Mouse (Mus musculus): Measurements from ENCODE around the gene Sptb. TPM values are rescaled to one million over a fixed set of nuclear protein-coding genes. Genes with fewer than 3 reads are reported as not detected.

Sptb gene
- polyA plus RNA-seq, 1 experiment from 2014 or later = 0.39 TPM

DNA sequence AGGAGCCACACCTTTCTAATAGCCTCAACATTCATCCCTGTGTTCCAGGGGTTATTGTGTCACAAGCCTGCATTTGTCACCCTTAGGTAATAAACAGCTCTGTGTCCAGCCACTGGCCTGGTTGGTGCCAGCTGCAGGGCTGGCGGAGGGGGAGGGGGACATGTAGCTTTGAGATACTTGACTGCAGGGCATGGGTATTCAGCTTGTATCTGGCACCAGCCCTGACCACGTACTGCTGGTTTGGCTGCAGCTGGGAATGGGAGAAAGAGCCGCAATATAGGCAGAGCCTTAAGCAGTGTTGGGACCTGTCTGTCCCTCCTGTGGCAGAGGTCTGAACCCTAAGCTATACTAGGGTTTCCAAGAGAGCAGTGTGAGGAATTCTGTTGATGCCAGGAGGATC lies 128.2 kb downstream of the Sptb start:
- H3K27ac ChIP-seq = no peak overlapping the region
- no peak for ATAC-seq
- WGBS = 89% methylated on average over 3 of the region's 3 CpGs
- no peaks in the 10 kb centered on the region for H3K36me3 ChIP-seq (ENCODE audit: poor library complexity, severe bottlenecking)
- peaks cover 6% of the 10 kb centered on the region for H3K4me1 ChIP-seq
- H3K9ac ChIP-seq = no peak overlapping the region
- no peak overlapping the region for H3K4me3 ChIP-seq
- H3K9me3 ChIP-seq (replicated peaks) = no peaks in the 10 kb centered on the region
- H3K4me2 ChIP-seq = no peak overlapping the region
- no peaks in the 10 kb centered on the region for H3K27me3 ChIP-seq

DNA sequence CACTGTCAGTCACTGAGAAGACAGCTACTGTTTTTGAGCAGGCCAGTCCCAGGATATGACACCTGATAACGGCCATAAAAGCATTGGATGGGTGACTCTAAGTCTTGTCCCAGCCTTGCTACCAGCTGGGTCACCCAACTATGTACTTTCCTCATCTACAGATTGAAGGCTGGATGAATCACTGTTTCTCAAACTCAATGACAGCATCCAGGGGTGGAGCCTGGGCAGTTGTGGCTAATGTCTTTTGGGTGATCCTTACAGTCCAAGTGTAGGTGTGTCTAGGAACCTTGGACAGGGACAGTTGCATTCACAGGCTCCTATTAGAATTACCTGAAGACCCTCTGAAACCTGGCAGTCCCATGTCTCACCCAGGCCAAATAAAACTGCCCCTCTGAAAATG lies 130.5 kb downstream of the Sptb start:
- Histone ChIP-seq H3K9me3 (replicated peaks) (no peaks in the 10 kb centered on the region), H3K36me3 (ENCODE audit: poor library complexity, severe bottlenecking) (no peaks in the 10 kb centered on the region), H3K4me3 (no peak overlapping the region), H3K27ac (no peak overlapping the region), H3K4me2 (no peak overlapping the region), H3K27me3 (no peaks in the 10 kb centered on the region), H3K9ac (no peak overlapping the region), H3K4me1 (peaks cover 6% of the 10 kb centered on the region)
- 95% methylated on average over 1 of the region's 1 CpGs for WGBS
- ATAC-seq = no peak

DNA sequence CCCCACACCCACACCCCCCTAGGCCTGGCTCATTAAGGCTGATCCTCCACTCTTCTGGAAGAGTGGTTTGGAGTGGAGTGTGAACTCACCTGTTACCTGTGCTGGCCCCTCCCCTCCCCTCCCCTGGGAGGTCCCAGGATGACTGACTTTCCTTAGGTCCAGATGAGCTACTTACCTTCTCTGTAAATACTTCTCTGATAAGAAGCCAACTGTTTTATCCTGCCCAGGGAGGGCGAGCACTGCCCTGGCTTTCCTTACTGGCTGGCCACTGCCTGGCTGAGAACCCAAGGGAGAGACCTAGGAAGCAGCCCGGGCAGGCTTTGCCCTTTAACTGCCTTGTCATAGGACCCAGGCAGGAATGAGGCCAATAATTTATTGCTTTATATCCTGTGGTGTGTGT lies 131.9 kb downstream of the Sptb start:
- Histone ChIP-seq H3K4me2 (no peak overlapping the region), H3K27me3 (no peaks in the 10 kb centered on the region), H3K9ac (no peak overlapping the region), H3K9me3 (replicated peaks) (no peaks in the 10 kb centered on the region), H3K4me1 (peaks cover 6% of the 10 kb centered on the region), H3K4me3 (no peak overlapping the region), H3K27ac (no peak overlapping the region), H3K36me3 (ENCODE audit: poor library complexity, severe bottlenecking) (no peaks in the 10 kb centered on the region)
- 89% methylated on average over 2 of the region's 2 CpGs for WGBS
- ATAC-seq = no peak

DNA sequence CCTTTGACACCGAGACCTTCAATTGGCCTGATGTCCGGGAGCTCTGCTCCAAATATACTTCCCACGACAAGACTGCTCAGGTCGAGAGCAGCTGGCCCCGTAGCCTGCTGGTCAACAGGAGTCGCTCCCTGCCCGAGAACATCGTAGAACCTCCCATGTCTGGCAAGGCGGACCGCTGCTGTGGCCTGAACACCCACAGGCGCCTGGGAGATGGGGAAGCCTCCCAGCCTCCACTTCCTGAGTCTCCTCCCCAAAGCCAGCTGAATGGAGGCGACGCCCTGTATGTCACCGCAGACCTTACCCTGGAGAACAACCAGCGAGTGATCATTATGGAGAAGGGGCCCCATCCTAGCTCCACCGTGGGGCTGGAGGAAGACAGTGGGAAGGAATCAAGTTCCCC lies 132.5 kb downstream of the Sptb start:
- no peak for ATAC-seq
- H3K9me3 ChIP-seq (replicated peaks) = no peaks in the 10 kb centered on the region
- peaks cover 4% of the 10 kb centered on the region for H3K4me1 ChIP-seq
- WGBS = 95% methylated on average over 16 of the region's 16 CpGs
- H3K4me2 ChIP-seq = no peak overlapping the region
- no peaks in the 10 kb centered on the region for H3K27me3 ChIP-seq
- no peaks in the 10 kb centered on the region for H3K36me3 ChIP-seq (ENCODE audit: poor library complexity, severe bottlenecking)
- no peak overlapping the region for H3K4me3 ChIP-seq
- H3K27ac ChIP-seq = no peak overlapping the region
- H3K9ac ChIP-seq = no peak overlapping the region

DNA sequence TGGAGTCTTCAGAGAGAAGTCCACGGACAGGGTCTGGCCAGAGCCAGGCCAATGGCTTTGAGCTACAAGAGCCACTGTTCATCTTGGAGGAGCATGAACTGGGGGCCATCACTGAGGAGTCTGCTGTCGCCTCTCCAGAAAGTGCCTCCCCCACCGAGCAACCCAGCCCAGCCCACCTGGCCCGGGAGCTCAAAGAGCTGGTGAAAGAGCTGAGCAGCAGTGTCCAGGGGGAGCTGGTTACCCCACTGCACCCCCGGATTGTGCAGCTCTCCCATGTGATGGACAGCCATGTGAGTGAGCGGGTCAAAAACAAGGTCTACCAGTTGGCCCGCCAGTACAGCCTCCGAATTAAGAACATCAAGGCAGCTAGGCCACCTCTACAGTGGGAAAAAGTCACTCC lies 133.5 kb downstream of the Sptb start:
- Histone ChIP-seq H3K4me3 (no peak overlapping the region), H3K9ac (no peak overlapping the region), H3K9me3 (replicated peaks) (no peaks in the 10 kb centered on the region), H3K4me2 (no peak overlapping the region), H3K36me3 (ENCODE audit: poor library complexity, severe bottlenecking) (no peaks in the 10 kb centered on the region), H3K27me3 (no peaks in the 10 kb centered on the region), H3K27ac (no peak overlapping the region), H3K4me1 (no peaks in the 10 kb centered on the region)
- ATAC-seq = no peak
- 92% methylated on average over 8 of the region's 8 CpGs for whole genome bisulfite sequencing

DNA sequence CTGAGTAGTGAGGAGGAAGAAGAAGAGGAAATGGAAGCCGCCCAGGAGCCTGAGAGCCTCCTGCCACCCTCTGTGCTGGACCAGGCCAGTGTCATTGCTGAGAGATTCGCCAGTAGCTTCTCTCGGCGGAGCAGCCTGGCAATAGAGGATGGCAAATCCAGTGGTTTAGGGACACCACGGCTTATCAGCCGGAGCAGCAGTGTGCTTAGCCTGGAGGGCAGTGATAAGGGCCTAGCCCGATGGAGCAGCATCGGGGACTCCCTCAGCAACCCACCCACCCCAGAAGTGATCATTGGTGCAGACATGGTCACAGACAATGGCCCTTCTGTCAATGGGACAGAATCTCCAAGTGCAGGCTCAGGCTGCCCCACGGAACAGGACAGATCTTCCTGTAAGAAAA lies 134.3 kb downstream of the Sptb start:
- Histone ChIP-seq H3K4me3 (no peak overlapping the region), H3K4me2 (no peak overlapping the region), H3K27ac (no peak overlapping the region), H3K27me3 (no peaks in the 10 kb centered on the region), H3K9me3 (replicated peaks) (no peaks in the 10 kb centered on the region), H3K9ac (no peak overlapping the region), H3K4me1 (no peaks in the 10 kb centered on the region), H3K36me3 (ENCODE audit: poor library complexity, severe bottlenecking) (no peaks in the 10 kb centered on the region)
- WGBS = 93% methylated on average over 9 of the region's 9 CpGs
- no peak for ATAC-seq

DNA sequence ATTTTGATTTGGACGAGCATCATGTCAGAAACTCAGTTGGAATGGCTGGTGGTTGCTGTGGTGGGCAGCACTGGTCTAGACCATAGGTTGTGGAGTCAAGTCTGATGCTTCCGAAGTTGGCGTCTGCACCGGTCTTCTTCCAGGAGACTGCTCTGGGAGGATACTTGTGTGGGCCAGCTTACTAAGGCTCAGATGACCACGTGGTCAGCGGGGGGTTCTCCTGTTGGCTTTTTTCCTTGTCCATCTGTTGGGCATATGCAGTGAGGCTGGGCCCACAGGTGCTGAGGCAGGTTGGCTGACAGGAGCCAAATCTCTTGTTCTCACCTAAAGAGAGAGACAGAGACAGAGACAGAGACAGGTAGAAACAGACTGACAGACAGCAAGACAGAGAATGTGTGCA lies 135.5 kb downstream of the Sptb start:
- ATAC-seq = no peak
- no peak overlapping the region for H3K27ac ChIP-seq
- no peak overlapping the region for H3K4me2 ChIP-seq
- H3K4me1 ChIP-seq = no peaks in the 10 kb centered on the region
- H3K9ac ChIP-seq = no peak overlapping the region
- no peaks in the 10 kb centered on the region for H3K9me3 ChIP-seq (replicated peaks)
- no peak overlapping the region for H3K4me3 ChIP-seq
- no peaks in the 10 kb centered on the region for H3K36me3 ChIP-seq (ENCODE audit: poor library complexity, severe bottlenecking)
- no peaks in the 10 kb centered on the region for H3K27me3 ChIP-seq
- 94% methylated on average over 6 of the region's 6 CpGs for WGBS

DNA sequence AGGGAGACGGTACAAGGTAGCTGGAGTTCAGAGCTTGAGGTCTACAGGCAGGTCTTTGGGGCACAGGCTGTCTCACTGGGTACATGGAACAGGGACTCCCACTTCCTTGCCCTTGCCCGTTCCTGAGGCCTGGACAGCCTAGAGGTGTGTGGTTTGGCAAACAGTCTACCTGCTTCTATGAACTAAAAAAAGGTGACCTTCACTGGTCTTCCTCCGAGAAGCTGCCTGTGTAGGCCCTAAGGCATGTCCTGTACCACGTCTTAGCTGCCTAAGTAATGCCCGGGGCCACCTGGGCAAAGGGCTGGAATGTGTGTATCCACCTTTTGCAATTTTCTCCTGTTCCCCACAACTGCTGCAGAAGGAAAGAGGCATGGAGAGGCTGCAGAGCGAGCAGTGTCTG lies 137.0 kb downstream of the Sptb start:
- no peaks in the 10 kb centered on the region for H3K4me1 ChIP-seq
- H3K9me3 ChIP-seq (replicated peaks) = no peaks in the 10 kb centered on the region
- no peak overlapping the region for H3K9ac ChIP-seq
- whole genome bisulfite sequencing = 92% methylated on average over 6 of the region's 6 CpGs
- no peaks in the 10 kb centered on the region for H3K27me3 ChIP-seq
- H3K4me2 ChIP-seq = no peak overlapping the region
- H3K27ac ChIP-seq = no peak overlapping the region
- no peak for ATAC-seq
- H3K4me3 ChIP-seq = no peak overlapping the region
- no peaks in the 10 kb centered on the region for H3K36me3 ChIP-seq (ENCODE audit: poor library complexity, severe bottlenecking)

DNA sequence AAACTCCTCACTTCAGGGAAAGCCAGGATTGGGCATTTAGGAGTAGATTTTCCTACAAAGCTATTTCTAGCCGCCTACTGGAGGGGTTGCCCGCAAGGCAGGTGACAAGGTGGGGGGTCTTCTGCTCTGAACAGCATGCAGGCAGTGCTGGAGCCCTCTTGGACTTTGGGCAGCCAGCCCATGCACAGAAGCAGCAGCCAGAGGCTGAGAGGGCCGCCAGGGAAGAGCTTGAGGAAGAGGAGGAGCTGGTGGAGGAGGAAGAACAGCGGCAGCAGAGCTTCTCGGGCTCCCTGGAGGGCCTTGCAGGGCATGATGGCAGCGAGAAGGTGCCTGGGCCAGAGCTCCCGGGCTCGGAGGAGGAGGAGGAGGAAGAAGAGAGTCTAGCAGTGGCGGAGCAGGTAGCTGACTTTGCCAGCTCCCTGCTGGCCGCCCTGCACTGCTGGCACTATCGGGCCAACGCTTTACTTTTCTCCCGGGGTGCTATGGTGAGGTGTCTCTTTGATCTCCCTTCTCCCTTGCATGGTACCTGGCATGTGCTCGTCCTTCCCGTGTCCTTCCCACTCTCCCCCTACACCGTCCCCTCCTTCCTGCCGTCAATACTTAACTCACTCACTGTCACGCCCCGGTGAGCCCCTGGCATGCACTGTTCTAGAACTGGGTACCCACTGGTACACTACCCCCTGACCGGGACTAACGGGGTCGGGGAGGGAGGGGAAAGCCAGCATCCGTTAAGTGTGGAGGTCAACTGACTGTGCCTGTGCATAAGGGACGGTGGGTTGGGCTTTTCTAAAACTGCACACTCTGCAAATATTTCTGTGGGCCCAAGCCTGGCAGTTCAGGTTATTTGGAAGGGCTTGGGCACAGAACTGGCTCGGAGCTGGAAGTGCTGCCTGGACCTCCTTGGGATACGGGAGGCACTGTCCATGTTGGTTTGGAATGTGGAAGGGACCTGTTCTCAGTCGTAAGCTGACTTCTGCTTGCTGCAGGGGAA lies 137.8 kb downstream of the Sptb start:
- H3K4me1 ChIP-seq = no peaks in the 10 kb centered on the region
- no peak for ATAC-seq
- no peak overlapping the region for H3K9ac ChIP-seq
- WGBS = 68% methylated on average over 22 of the region's 27 CpGs
- no peaks in the 10 kb centered on the region for H3K9me3 ChIP-seq (replicated peaks)
- H3K27ac ChIP-seq = no peak overlapping the region
- no peaks in the 10 kb centered on the region for H3K36me3 ChIP-seq (ENCODE audit: poor library complexity, severe bottlenecking)
- H3K4me3 ChIP-seq = no peak overlapping the region
- no peak overlapping the region for H3K4me2 ChIP-seq
- no peaks in the 10 kb centered on the region for H3K27me3 ChIP-seq

DNA sequence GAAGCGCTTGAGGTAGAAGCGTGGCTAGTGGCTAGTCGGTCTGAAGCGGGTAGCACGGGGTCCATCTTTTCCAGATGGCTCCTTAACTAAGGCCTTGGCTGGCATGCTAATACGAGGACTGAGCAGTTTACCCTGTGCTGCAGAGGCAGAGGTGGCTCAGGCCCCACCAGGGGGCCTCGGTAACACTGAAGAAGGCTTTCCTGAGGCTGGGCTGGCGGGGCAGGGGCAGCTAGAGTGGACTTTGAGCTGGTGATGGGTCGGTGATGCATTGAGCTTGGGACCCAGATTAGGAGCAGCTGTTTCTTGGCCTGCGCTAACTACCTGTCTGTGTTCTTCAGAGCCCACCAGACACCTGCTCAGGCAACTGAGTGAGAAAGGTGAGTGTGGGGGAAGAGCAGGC lies 139.1 kb downstream of the Sptb start:
- no peak overlapping the region for H3K27ac ChIP-seq
- H3K36me3 ChIP-seq (ENCODE audit: poor library complexity, severe bottlenecking) = no peaks in the 10 kb centered on the region
- WGBS = 70% methylated on average over 10 of the region's 10 CpGs
- no peaks in the 10 kb centered on the region for H3K4me1 ChIP-seq
- no peaks in the 10 kb centered on the region for H3K27me3 ChIP-seq
- no peak overlapping the region for H3K4me3 ChIP-seq
- H3K9me3 ChIP-seq (replicated peaks) = no peaks in the 10 kb centered on the region; the same call in 1 of the 2 replicates
- no peak overlapping the region for H3K4me2 ChIP-seq
- ATAC-seq = no peak
- H3K9ac ChIP-seq = no peak overlapping the region

DNA sequence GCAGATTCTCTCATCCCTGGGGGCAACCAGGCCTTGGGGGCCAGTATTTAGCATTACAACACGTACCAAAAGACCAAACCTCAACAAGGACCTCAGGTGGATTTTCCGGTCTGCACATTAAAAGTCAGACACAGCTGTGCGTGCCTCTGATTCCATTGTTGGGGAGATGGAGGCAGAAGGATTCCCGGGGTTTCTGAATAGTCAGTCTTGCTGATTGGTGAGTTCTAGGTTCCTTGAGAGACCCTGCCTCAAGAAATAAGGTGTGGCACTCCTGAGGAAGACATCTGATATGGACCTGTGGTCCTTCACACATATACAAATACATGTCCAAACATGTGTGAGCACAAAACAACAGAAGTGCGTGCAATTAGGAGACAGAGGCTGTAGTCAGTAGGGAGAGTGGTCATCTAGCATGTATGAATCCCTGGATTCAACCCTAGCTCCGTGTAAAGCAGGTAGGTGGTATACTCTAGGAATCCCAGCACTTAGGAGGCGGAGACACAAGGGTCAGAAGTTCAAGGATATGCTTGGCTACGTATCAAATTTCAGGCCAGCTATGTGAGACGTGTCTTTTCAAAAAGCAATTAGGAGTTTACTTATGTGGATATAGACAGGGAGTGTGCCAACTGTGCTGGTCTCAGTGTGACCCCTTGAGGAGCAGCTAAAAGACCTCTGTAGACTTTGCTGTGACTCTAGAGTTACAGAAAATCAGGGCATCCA lies 140.0 kb downstream of the Sptb start:
- H3K4me1 ChIP-seq = no peaks in the 10 kb centered on the region
- no peaks in the 10 kb centered on the region for H3K27me3 ChIP-seq
- H3K4me2 ChIP-seq = no peak overlapping the region
- H3K27ac ChIP-seq = no peak overlapping the region
- no peaks in the 10 kb centered on the region for H3K36me3 ChIP-seq (ENCODE audit: poor library complexity, severe bottlenecking)
- H3K9ac ChIP-seq = no peak overlapping the region
- WGBS = 74% methylated on average over 9 of the region's 9 CpGs
- no peak for ATAC-seq
- H3K9me3 ChIP-seq (replicated peaks) = no peaks in the 10 kb centered on the region; the same call in 1 of the 2 replicates
- no peak overlapping the region for H3K4me3 ChIP-seq

DNA sequence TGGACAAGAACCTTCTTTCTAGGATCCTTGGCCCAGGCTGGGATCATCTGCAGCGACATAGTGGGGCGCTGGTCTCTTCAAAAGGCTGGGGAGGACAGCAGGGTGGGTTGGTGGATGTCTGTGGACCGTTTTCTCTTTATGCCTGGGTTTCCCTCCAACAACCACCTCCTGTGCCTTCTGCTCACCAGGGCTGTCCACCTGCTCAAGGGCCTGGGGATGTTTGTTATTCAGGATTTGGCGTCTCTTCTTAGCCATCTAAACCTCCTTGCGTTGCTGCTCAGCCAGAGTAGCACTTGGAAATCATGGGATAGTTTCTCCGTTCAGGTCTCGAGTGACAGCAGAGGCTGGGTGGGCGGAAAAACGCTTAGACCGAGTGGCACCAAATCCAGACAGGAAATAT lies 144.1 kb downstream of the Sptb start:
- Histone ChIP-seq H3K27ac (no peak overlapping the region), H3K9ac (no peak overlapping the region), H3K4me2 (no peak overlapping the region), H3K4me3 (no peak overlapping the region), H3K27me3 (no peaks in the 10 kb centered on the region), H3K4me1 (no peaks in the 10 kb centered on the region), H3K9me3 (replicated peaks) (no peaks in the 10 kb centered on the region; the same call in 1 of the 2 replicates), H3K36me3 (ENCODE audit: poor library complexity, severe bottlenecking) (no peaks in the 10 kb centered on the region)
- 93% methylated on average over 10 of the region's 10 CpGs for WGBS
- ATAC-seq = no peak

All from forebrain, embryonic 13.5 days (tissue).